Mouse (Mus musculus): ENCODE data around the gene Cntn1. TPM values are rescaled to one million over a fixed set of nuclear protein-coding genes. Genes with fewer than 3 reads are reported as not detected.

Gene Cntn1
- polyA plus RNA-seq, 1 experiment = not detected

DNA sequence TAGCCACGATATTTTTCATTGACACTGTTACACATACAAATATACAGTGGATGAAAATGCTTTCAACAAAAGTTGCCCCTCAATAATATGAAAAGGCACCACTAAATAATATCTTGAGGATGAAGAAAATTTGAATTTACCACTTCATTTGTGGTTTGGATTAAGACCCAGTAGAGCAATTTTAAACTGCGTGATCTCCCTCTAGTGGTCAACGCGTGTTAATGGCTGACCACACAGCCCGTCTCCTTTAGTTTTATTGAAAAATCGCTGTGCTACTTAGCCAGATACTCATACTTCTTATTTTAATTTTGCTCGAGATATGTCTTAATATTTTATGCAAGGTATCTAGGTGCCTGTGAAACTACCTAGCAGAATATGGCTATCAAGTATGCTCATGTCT, 180.4 kb downstream of the Cntn1 start:
- Histone ChIP-seq H3K4me3 (ENCODE audit: insufficient read depth, low read length) (no peak overlapping the region), H3K4me1 (ENCODE audit: control insufficient read depth, insufficient read depth, low read length) (no peaks in the 10 kb centered on the region), H3K27ac (ENCODE audit: insufficient read depth, low read depth, low read length) (no peak overlapping the region)
- TF ChIP-seq CTCF (IDR thresholded peaks at IDR 0.05; ENCODE audit: low read depth, low read length) = no peak
- no peak for TF ChIP-seq POLR2A (IDR thresholded peaks at IDR 0.05; ENCODE audit: borderline replicate concordance, low read depth, low read length)

DNA sequence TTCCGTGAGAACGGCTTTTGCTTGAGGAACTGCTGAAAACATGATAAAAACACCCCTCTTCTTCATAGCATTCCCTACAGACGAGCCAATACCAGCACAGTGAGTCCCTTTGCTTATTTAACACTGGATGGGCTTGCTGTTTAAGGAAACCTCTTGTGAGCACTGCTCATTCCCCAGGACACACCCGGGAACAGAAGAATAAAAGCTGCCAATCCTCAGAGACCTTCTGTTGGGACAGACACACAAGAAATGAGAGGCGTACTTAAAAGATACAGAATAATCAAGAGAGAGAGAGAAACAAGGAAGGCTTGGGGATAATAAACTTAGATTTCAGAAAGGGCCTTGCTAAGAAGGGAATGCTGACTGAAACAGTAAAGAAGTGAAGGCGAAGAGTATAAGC, 184.9 kb downstream of the Cntn1 start:
- Histone ChIP-seq H3K4me1 (ENCODE audit: control insufficient read depth, insufficient read depth, low read length) (no peaks in the 10 kb centered on the region), H3K27ac (ENCODE audit: insufficient read depth, low read depth, low read length) (no peak overlapping the region), H3K4me3 (ENCODE audit: insufficient read depth, low read length) (no peak overlapping the region)
- TF ChIP-seq POLR2A (IDR thresholded peaks at IDR 0.05; ENCODE audit: borderline replicate concordance, low read depth, low read length) = no peak
- TF ChIP-seq CTCF (IDR thresholded peaks at IDR 0.05; ENCODE audit: low read depth, low read length) = no peak

GRCm38 (mm10) chr15:92264980-92265707, 214.2 kb downstream of the Cntn1 start:
- no peak for TF ChIP-seq CTCF (IDR thresholded peaks at IDR 0.05; ENCODE audit: low read depth, low read length)
- no peak for TF ChIP-seq POLR2A (IDR thresholded peaks at IDR 0.05; ENCODE audit: borderline replicate concordance, low read depth, low read length)

GRCm38 (mm10) chr15:92268341-92268740, 217.4 kb downstream of the Cntn1 start:
- Histone ChIP-seq H3K4me1 (ENCODE audit: control insufficient read depth, insufficient read depth, low read length) (no peaks in the 10 kb centered on the region), H3K4me3 (ENCODE audit: insufficient read depth, low read length) (no peak overlapping the region)

More at GRCm38 (mm10) chr15:92264980-92265707, 214.2 kb downstream of the Cntn1 start:
- Histone ChIP-seq H3K4me1 (ENCODE audit: control insufficient read depth, insufficient read depth, low read length) (no peaks in the 10 kb centered on the region), H3K27ac (ENCODE audit: insufficient read depth, low read depth, low read length) (no peak overlapping the region), H3K4me3 (ENCODE audit: insufficient read depth, low read length) (no peak overlapping the region)

DNA sequence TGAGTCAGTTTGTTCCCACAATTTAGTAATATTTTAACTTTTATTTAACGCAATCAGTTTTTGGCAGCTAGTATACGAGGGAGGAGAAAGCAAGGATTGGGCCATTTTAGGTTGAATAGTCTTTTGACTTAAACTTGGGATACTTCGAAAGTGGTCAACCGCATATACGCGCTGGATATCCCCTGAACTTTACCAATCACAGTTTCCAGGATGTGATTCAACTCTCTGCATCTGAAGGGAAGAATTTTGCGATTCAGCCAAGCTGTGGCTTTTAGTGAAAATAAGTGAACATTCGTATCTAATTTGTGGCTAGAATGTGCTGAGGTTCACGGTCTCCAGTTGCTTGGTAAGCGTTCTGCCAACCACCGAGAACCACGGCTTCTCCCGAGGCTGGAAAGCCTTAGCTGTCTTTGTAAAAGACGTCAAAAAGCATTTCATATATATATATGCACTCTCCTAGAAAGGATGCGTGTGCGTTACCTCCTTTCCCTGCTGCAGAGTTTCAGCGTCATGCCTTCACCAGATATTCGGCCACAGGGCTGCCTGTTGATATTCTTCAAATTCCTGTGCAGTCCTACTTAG, 217.9 kb downstream of the Cntn1 start:
- Histone ChIP-seq H3K4me1 (ENCODE audit: control insufficient read depth, insufficient read depth, low read length) (no peaks in the 10 kb centered on the region), H3K27ac (ENCODE audit: insufficient read depth, low read depth, low read length) (no peak overlapping the region), H3K4me3 (ENCODE audit: insufficient read depth, low read length) (no peak overlapping the region)
- TF ChIP-seq POLR2A (IDR thresholded peaks at IDR 0.05; ENCODE audit: borderline replicate concordance, low read depth, low read length) = no peak
- TF ChIP-seq CTCF (IDR thresholded peaks at IDR 0.05; ENCODE audit: low read depth, low read length) = no peak

More at GRCm38 (mm10) chr15:92268341-92268740, 217.4 kb downstream of the Cntn1 start:
- no peak for TF ChIP-seq POLR2A (IDR thresholded peaks at IDR 0.05; ENCODE audit: borderline replicate concordance, low read depth, low read length)
- TF ChIP-seq CTCF (IDR thresholded peaks at IDR 0.05; ENCODE audit: low read depth, low read length) = no peak
- no peak overlapping the region for H3K27ac ChIP-seq (ENCODE audit: insufficient read depth, low read depth, low read length)

DNA sequence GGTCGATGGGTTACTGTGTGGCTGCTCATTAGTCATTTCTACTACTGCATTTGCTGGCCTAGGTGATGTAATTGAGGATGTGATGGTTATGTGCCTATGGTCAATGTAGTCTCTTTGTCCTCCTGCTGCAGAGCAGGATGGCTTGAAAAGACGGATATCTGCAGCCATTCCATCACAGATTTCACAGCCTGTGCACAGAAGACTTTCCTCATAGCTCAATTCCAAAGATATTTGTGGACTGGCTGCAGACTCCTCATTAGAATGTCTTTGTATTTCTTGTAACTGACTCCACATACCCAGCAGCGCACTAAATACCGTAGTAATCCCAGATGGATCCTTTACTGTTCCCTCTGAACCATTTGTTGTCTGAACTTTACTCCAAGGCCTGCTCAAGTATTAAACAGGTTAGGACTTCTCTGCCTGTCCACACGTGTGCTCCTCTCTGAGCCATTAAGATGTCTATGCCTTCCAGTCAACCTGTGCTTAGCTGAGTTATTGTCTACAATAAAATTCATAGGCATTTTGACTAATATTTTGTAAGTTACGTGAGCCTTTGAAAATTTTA, 220.9 kb downstream of the Cntn1 start:
- no peak for TF ChIP-seq CTCF (IDR thresholded peaks at IDR 0.05; ENCODE audit: low read depth, low read length)
- TF ChIP-seq POLR2A (IDR thresholded peaks at IDR 0.05; ENCODE audit: borderline replicate concordance, low read depth, low read length) = no peak
- H3K4me3 ChIP-seq (ENCODE audit: insufficient read depth, low read length) = no peak overlapping the region
- no peaks in the 10 kb centered on the region for H3K4me1 ChIP-seq (ENCODE audit: control insufficient read depth, insufficient read depth, low read length)
- H3K27ac ChIP-seq (ENCODE audit: insufficient read depth, low read depth, low read length) = no peak overlapping the region

GRCm38 (mm10) chr15:92276826-92277225, 225.9 kb downstream of the Cntn1 start:
- Histone ChIP-seq H3K27ac (ENCODE audit: insufficient read depth, low read depth, low read length) (no peak overlapping the region), H3K4me3 (ENCODE audit: insufficient read depth, low read length) (no peak overlapping the region), H3K4me1 (ENCODE audit: control insufficient read depth, insufficient read depth, low read length) (no peaks in the 10 kb centered on the region)
- TF ChIP-seq POLR2A (IDR thresholded peaks at IDR 0.05; ENCODE audit: borderline replicate concordance, low read depth, low read length) (no peak), CTCF (IDR thresholded peaks at IDR 0.05; ENCODE audit: low read depth, low read length) (no peak)

- Histone ChIP-seq H3K4me3 (ENCODE audit: insufficient read depth, low read length) (no peak overlapping the region), H3K27ac (ENCODE audit: insufficient read depth, low read depth, low read length) (no peak overlapping the region), H3K4me1 (ENCODE audit: control insufficient read depth, insufficient read depth, low read length) (no peaks in the 10 kb centered on the region)
- no peak for TF ChIP-seq POLR2A (IDR thresholded peaks at IDR 0.05; ENCODE audit: borderline replicate concordance, low read depth, low read length)
- no peak for TF ChIP-seq CTCF (IDR thresholded peaks at IDR 0.05; ENCODE audit: low read depth, low read length)
Measured at GRCm38 (mm10) chr15:92277984-92278383, 227.0 kb downstream of the Cntn1 start.

DNA sequence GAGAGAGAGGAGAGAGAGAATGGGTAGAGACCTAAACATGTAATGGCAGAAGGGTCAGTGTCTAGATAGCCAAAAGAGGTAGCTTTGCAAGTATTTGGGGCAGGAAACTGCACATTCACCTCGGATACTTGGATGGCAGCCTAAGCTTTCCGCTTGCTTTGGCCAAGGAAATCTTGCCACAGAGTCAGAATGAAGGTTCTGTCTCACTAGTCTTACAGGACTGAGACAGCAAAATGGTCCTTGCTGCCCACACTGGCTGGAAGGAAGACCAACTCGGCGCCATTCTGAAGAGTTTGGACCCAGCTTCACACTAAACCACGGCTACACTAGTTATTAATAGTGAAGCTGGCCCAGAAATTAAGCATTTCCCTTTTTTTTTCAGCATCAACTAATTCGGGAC, 230.0 kb downstream of the Cntn1 start:
- Histone ChIP-seq H3K27ac (ENCODE audit: insufficient read depth, low read depth, low read length) (no peak overlapping the region), H3K4me3 (ENCODE audit: insufficient read depth, low read length) (no peak overlapping the region), H3K4me1 (ENCODE audit: control insufficient read depth, insufficient read depth, low read length) (no peaks in the 10 kb centered on the region)
- TF ChIP-seq POLR2A (IDR thresholded peaks at IDR 0.05; ENCODE audit: borderline replicate concordance, low read depth, low read length) = no peak

GRCm38 (mm10) chr15:92287616-92288015, 236.7 kb downstream of the Cntn1 start:
- no peak for TF ChIP-seq POLR2A (IDR thresholded peaks at IDR 0.05; ENCODE audit: borderline replicate concordance, low read depth, low read length)
- TF ChIP-seq CTCF (IDR thresholded peaks at IDR 0.05; ENCODE audit: low read depth, low read length) = no peak
- no peak overlapping the region for H3K4me3 ChIP-seq (ENCODE audit: insufficient read depth, low read length)
- no peak overlapping the region for H3K27ac ChIP-seq (ENCODE audit: insufficient read depth, low read depth, low read length)
- H3K4me1 ChIP-seq (ENCODE audit: control insufficient read depth, insufficient read depth, low read length) = no peaks in the 10 kb centered on the region
